Mouse (Mus musculus) right cerebral cortex, postnatal 36 days (tissue): Measurements from ENCODE around the gene Pomc.
A peak's percentile ranks its signal among the peaks of the same experiment; 100 is the strongest.
"Not testable (repeated sequence)": the region's sequence is repeated elsewhere in the genome, so short reads cannot be mapped to it uniquely, and the experiment has no call there.

Source experiments
- DNase-seq, 2 experiments: peaks; one replicate each; pipeline ENCODE4 v3.0.0; 2022; ENCODE audit warnings: low spot score in 2 of 2, mixed read lengths in 1 of 2

Gene Pomc

DNA sequence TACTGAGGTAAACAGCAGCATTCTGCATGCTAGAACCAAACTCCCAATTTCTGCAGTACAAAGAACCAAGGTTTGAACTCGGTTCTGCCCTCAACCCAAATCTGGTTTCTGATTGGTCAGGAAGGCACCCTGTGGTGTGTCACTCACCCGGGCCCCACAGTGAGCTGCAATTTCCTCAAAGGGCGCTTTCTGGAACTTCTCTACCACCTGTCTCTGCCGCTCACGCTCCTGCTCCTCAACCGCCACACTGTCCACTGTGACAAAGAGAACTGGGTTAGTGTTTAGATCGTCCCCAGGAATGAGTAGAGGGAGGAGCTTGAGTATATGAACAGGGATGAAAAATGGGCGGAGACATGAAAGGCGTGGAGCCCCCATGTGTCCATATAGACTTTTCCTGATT is 13.6 kb downstream of the Pomc start:
- no peak for DNase-seq

DNA sequence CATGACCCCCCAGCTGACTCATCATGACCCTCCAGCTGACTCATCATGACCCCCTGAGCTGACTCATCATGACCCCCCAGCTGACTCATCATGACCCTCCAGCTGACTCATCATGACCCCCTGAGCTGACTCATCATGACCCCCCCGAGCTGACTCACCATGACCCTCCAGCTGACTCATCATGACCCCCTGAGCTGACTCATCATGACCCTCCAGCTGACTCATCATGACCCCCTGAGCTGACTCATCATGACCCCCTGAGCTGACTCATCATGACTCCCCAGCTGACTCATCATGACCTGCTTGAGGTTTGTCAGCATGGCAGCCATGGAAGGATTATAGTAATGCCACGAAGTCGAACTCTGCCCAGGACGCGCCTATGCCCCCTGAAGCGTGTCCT is 18.4 kb downstream of the Pomc start:
- not testable (repeated sequence) for DNase-seq

GRCm38 (mm10) chr12:3980991-3981349 is 26.2 kb downstream of the Pomc start:
- DNase-seq: no peak

DNA sequence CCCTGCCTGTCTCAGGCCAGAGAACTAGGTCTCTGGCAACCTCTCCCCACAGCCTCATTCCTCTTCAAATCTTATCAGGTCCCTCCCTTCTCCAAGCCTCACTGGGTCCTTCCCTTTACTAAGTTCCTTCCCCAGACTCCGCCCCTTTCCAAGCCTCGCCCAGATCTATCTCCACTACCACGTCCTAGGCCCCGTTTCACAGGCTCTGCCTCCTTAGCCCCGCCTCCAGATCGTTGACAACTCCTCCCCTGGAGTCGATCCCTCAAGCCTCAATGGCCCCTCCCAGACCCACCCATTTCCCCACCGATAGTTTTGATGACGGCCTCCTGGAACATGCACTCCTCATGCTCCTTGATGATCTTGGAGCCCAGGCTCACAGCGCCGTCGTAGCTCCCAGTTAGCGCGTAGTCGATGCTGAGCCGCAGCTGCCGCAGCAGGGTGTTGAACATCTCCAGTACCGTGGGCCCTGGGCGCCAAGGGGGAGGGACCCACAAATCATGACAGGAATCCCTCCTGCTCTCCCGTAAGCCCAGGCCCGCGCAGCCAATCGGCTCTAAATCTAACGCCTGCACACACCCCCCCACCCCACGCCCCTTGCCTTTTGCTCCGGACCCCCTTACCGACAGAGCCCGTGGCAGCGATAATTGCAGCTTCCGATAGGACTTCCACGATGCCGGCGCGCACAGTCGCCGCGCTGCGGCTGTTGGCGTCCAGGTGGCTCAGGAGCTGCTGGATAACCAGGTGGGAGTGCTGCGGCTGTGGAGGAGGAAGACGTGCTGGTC is 26.8 kb downstream of the Pomc start:
- DNase-seq: peak; percentile 67 to 81

DNA sequence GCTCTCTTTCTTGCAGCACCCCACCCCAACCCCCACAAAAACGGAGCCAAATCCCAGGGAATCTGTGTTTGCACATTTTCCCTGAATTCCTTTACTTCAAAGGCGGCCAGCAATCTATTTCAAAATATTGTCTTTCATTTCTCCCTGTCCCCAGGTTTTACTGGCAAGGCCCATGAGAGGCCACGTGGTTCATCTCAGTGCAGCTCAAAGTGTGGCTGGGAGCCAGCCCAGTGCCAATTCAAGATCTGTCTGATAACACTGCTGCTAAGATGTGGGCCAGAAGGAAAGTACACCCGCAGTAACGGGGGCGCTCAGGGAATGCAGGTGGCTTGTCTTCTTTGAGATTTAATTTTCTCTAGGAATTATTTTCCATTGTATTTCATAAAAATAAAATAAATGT is 27.5 kb downstream of the Pomc start:
- DNase-seq: peak; percentile 47 to 50

GRCm38 (mm10) chr12:3983736-3984135 is 29.0 kb downstream of the Pomc start:
- peak; percentile 72 to 76 for DNase-seq

- no peak for DNase-seq
These were observed 29.7 kb downstream of the Pomc start for GRCm38 (mm10) chr12:3984446-3984845.

GRCm38 (mm10) chr12:3989943-3990342 is 35.2 kb downstream of the Pomc start:
- no peak for DNase-seq

GRCm38 (mm10) chr12:3991047-3991446 is 36.3 kb downstream of the Pomc start:
- DNase-seq: no peak

DNA sequence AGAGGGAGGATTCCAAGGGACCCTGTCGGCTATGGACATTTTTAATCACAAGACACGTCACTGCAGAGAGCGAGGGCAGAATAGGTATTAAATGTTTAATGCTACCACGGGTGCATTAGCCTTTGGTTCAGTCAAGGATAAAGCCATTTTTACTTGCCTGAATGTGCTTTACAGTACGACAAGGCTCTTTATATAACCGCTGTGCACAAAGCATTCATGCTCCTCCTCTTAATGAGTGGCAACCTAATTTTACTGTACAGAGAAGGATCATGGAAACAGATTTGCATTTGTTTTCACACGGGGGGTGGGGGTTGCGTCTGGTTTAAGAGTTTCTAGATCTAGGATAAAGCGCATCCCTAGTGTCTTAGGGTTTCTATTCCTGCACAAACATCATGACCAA is 42.0 kb downstream of the Pomc start:
- no peak for DNase-seq

GRCm38 (mm10) chr12:4000406-4000805 is 45.7 kb downstream of the Pomc start:
- no peak for DNase-seq

DNA sequence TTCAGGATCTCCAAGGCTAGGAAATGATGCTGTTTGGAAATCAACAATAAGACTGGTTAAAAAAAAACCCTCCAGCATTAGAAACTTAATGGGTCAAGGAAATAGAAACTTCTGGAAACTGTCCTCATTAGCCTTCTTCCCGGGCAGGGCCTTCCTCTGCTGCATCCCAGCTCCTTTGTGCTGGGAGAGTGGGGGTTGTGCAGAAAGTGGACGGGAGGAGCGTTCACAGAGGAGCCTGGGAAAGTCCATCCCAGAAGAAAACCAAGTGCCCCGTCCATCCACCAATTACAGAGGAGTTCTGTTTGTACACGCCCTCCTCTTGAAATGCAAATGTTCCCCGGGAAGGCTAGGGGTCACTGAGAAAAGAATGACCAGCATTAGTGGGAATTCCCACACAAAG is 49.9 kb downstream of the Pomc start:
- DNase-seq: no peak

DNA sequence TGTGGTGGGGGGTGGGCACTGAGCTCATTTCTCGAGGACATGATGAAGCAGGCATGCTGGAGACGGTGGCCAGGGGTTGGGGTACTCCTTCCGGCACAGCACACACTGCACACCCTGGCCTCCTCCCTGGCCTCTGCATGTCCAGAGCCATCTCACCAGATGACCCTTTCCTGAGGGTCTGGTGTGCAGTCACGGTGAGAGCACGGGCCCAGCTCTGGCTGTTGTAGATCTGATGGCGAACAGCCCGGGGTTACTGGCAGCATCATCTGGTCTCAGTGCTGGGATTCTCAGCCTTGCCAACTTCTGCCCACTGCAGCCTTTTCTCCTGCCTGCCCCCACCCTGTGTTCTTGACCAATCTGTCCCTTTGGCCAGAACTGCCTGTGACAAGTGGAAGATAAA is 51.3 kb downstream of the Pomc start:
- DNase-seq: peak in 1 of 2 experiments; percentile 59

GRCm38 (mm10) chr12:4007181-4007580 is 52.4 kb downstream of the Pomc start:
- DNase-seq: no peak

DNA sequence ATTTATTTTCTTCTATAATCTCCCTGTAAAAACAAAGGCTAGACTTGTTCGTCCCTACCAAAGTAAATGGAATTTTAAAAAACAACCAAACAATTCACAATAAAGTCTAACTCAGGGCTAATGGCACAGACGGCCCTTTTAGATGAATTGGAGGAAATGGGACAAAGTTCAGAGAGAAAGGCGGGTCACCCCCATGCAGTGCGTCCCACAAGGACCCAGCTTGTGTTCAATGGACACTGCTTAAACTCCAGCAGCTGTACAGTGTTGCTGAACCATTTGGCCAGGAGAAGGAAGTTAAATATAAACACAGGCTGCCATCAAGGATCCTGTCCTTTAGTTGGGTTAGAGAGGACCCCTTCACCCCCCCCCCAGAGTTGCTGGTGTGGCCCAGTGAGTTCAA is 53.0 kb downstream of the Pomc start:
- DNase-seq: no peak

DNA sequence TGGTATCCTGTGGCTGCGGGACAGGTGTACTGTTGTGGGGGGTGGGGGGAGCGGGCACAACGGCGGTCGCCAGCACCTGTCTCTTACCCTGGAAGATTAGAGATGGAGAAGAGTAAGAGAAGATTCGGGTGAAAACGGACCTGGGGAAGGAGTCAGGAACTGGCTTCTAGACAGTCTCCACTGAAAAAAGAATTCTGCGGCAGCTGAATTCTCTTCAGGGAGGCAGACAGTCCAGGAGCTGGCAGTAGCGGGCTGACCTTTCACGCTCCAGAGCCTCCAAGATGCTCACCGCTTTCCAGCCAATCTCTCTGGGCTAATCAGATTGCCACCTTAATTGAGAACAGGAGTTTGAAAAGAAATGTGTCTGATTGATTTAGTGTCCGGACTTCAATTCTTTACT is 54.0 kb downstream of the Pomc start:
- DNase-seq: no peak
